Comparison of ENCODE assay signal across 14 mouse cellular contexts in the genomic region with DNA sequence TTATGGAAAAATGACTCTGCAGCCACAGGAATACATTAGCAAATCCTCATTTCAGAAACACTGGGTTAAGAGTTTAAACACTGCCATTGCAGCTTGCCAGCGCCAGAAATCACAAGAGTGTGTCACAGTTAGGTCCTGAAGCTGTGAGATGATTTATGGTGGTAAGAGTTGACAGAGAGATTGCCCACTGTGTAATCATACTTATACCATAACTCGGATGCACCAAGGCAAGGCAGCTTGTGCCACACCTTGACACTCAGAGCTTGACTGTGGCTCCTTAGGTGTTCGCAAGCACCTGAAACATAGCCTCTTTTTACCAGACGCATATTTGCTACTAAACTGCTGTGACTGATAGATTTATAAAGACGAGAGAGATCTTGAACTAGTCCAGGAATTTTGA.
"Had no signal": no experiment of that assay in that cellular context is flagged by ENCODE, and none has a peak within 500 bp of the region (broad histone marks: within the 10 kb centered on the region; RNA-seq: fewer than 3 reads in every experiment).

No protein-coding gene starts in this region.

- H3K4me2 ChIP-seq: limb, embryonic 15.5 days; liver, embryonic 11.5 days; lung, embryonic 14.5 days had no signal

- DNase-seq: kidney, adult 2 months; kidney, postnatal 25 days; layer of hippocampus, adult 9-11 months; liver, postnatal 0 days; lung, embryonic 14.5 days; thymus, adult 18-20 months; thymus, postnatal 4 days had no signal

- H3K4me1 ChIP-seq: limb, embryonic 15.5 days had no signal

- H3K4me3 ChIP-seq: layer of hippocampus, adult 2 months; limb, embryonic 15.5 days had no signal

- H3K27ac ChIP-seq: kidney, postnatal 0 days; layer of hippocampus, adult 2 months; limb, embryonic 15.5 days; liver, embryonic 14.5 days; macrophage had no signal

- ATAC-seq: liver, postnatal 0 days; lung, postnatal 0 days had no signal

- H3K36me3 ChIP-seq: limb, embryonic 15.5 days had no signal

- H3K27me3 ChIP-seq: limb, embryonic 15.5 days had no signal

- H3K9me3 ChIP-seq: limb, embryonic 15.5 days had no signal

- H3K9ac ChIP-seq: limb, embryonic 15.5 days; liver, embryonic 14.5 days; liver, postnatal 0 days; lung, embryonic 14.5 days had no signal
